In genomic region chr10:89565301-89566022, GRCm38 (mm10) we compare ENCODE assay signal across 23 mouse cellular contexts. TPM values are rescaled to one million over a fixed set of nuclear protein-coding genes. Genes with fewer than 3 reads are reported as not detected.
"Had no signal": no experiment of that assay in that cellular context is flagged by ENCODE, and none has a peak within 500 bp of the region (broad histone marks: within the 10 kb centered on the region; RNA-seq: fewer than 3 reads in every experiment).

No protein-coding gene starts in this region.

- H3K4me2 ChIP-seq: lung, embryonic 14.5 days; midbrain, embryonic 12.5 days; neural tube, embryonic 13.5 days; neural tube, embryonic 15.5 days had no signal

- H3K27me3 ChIP-seq: midbrain, embryonic 12.5 days; neural tube, embryonic 13.5 days; neural tube, embryonic 15.5 days had no signal

- H3K9me3 ChIP-seq: midbrain, embryonic 10.5 days; midbrain, embryonic 12.5 days; neural tube, embryonic 13.5 days; neural tube, embryonic 15.5 days had no signal

- H3K36me3 ChIP-seq: midbrain, embryonic 10.5 days; midbrain, embryonic 12.5 days; neural tube, embryonic 13.5 days; neural tube, embryonic 15.5 days had no signal

- H3K4me1 ChIP-seq: midbrain, embryonic 10.5 days; midbrain, embryonic 12.5 days; neural tube, embryonic 13.5 days; neural tube, embryonic 15.5 days had no signal

- DNase-seq: lung, embryonic 14.5 days; lung, postnatal 10 days; lung, postnatal 4 days; midbrain, embryonic 14.5 days; retina, postnatal 1 day; right cerebral cortex, adult 18-20 months; right cerebral cortex, postnatal 25 days; right cerebral cortex, postnatal 4 days; spleen, adult 18-20 months; thymus, adult 18-20 months; thymus, postnatal 14 days; thymus, postnatal 36 days had no signal

- H3K27ac ChIP-seq: midbrain, embryonic 10.5 days; midbrain, embryonic 12.5 days; neural tube, embryonic 13.5 days; neural tube, embryonic 15.5 days had no signal

- H3K9ac ChIP-seq: lung, embryonic 14.5 days; midbrain, embryonic 12.5 days; neural tube, embryonic 13.5 days; neural tube, embryonic 15.5 days had no signal

- H3K4me3 ChIP-seq: midbrain, embryonic 10.5 days; midbrain, embryonic 12.5 days; myocyte; neural tube, embryonic 13.5 days; neural tube, embryonic 15.5 days had no signal

- ATAC-seq: midbrain, embryonic 16.5 days had no signal

RNA-seq across cellular contexts. Expression of gene Nr1h4, which starts 32.1 kb away (rescaled TPM):
- total RNA-seq: megakaryocyte, adult 5-6 weeks; megakaryocyte-erythroid progenitor cell, adult 5-6 weeks had no signal
- polyA plus RNA-seq: midbrain, embryonic 12.5 days; midbrain, embryonic 14.5 days; midbrain, embryonic 16.5 days; myocyte; neural tube, embryonic 11.5 days; neural tube, embryonic 13.5 days; neural tube, embryonic 15.5 days had no signal

RNA-seq across cellular contexts. Expression of gene Slc17a8, which starts 55.6 kb away (rescaled TPM):
- total RNA-seq: megakaryocyte, adult 5-6 weeks had no signal
- polyA plus RNA-seq: lung, embryonic 14.5 days; myocyte; neural tube, embryonic 11.5 days; small intestine, adult 2 months; stomach, embryonic 14.5 days had no signal
